29 mouse cellular contexts compared by ENCODE assay signal in genomic region chr10:116995162-116995561, GRCm38 (mm10). TPM values are rescaled to one million over a fixed set of nuclear protein-coding genes. Genes with fewer than 3 reads are reported as not detected.
"Had no signal": no experiment of that assay in that cellular context is flagged by ENCODE, and none has a peak within 500 bp of the region (broad histone marks: within the 10 kb centered on the region; RNA-seq: fewer than 3 reads in every experiment).

No protein-coding gene starts in this region.

- H3K4me2 ChIP-seq: liver, embryonic 13.5 days; midbrain, embryonic 11.5 days; neural tube, embryonic 13.5 days; stomach, embryonic 15.5 days had no signal

- DNase-seq: kidney, postnatal 10 days; kidney, postnatal 36 days; layer of hippocampus, postnatal 36 days; liver, embryonic 13.5 days; lung, adult 2 months; lung, postnatal 14 days; lung, postnatal 4 days; midbrain, embryonic 14.5 days; retina, postnatal 1 day; right cerebral cortex, postnatal 25 days; spleen, adult 18-20 months; thymus, postnatal 25 days had no signal

- H3K9me3 ChIP-seq: liver, embryonic 13.5 days; neural tube, embryonic 13.5 days; stomach, embryonic 15.5 days had no signal

- H3K9ac ChIP-seq: liver, embryonic 13.5 days; neural tube, embryonic 13.5 days; stomach, embryonic 15.5 days had no signal

- H3K27ac ChIP-seq: left cerebral cortex, adult 2 months; liver, embryonic 13.5 days; neural tube, embryonic 13.5 days; stomach, embryonic 15.5 days had no signal

- H3K27me3 ChIP-seq: neural tube, embryonic 13.5 days; stomach, embryonic 15.5 days had no signal

- H3K36me3 ChIP-seq: liver, embryonic 13.5 days; neural tube, embryonic 13.5 days; stomach, embryonic 15.5 days had no signal

- H3K4me3 ChIP-seq: left cerebral cortex, adult 2 months; liver, embryonic 13.5 days; neural tube, embryonic 13.5 days; stomach, embryonic 15.5 days had no signal

- H3K4me1 ChIP-seq: neural tube, embryonic 13.5 days had no signal

RNA-seq across cellular contexts. Expression of gene Best3, which starts 9.0 kb away (rescaled TPM):
- total RNA-seq: liver, adult 2 months; megakaryocyte progenitor cell, adult 5-6 weeks; megakaryocyte-erythroid progenitor cell, adult 5-6 weeks; neutrophil, adult 5-6 weeks had no signal
- polyA plus RNA-seq: liver, adult 2 months; midbrain, embryonic 11.5 days; neural tube, embryonic 13.5 days; thymus, postnatal 0 days had no signal

RNA-seq across cellular contexts. Expression of gene Gm10271, which starts 22.8 kb away (rescaled TPM):
- total RNA-seq: layer of hippocampus, adult 8-10 months; layer of hippocampus, postnatal 10 days; layer of hippocampus, postnatal 36 days; left cerebral cortex, adult 2 months; left cerebral cortex, postnatal 10 days; left cerebral cortex, postnatal 36 days; liver, adult 2 months; megakaryocyte progenitor cell, adult 5-6 weeks; megakaryocyte-erythroid progenitor cell, adult 5-6 weeks; neutrophil, adult 5-6 weeks had no signal
- polyA plus RNA-seq: limb, embryonic 11.5 days; limb, embryonic 14.5 days; liver, adult 2 months; liver, embryonic 13.5 days; liver, embryonic 16.5 days; lung, adult 2 months; lung, embryonic 16.5 days; midbrain, embryonic 11.5 days; midbrain, embryonic 14.5 days; neural tube, embryonic 13.5 days; stomach, embryonic 15.5 days; thymus, postnatal 0 days had no signal

RNA-seq across cellular contexts. Expression of gene Lrrc10, which starts 50.0 kb away (rescaled TPM):
- total RNA-seq: left cerebral cortex, adult 2 months; left cerebral cortex, postnatal 36 days; liver, adult 2 months; megakaryocyte progenitor cell, adult 5-6 weeks; megakaryocyte-erythroid progenitor cell, adult 5-6 weeks; neutrophil, adult 5-6 weeks had no signal
- polyA plus RNA-seq: liver, adult 2 months; liver, embryonic 13.5 days; liver, embryonic 16.5 days; midbrain, embryonic 11.5 days; midbrain, embryonic 14.5 days; neural tube, embryonic 13.5 days; stomach, embryonic 15.5 days; thymus, postnatal 0 days had no signal
